Mouse (Mus musculus): ENCODE measurements around the gene Ddx55.
A peak's percentile ranks its signal among the peaks of the same experiment; 100 is the strongest.

Gene Ddx55

GRCm38 (mm10) chr5:124610965-124611364 lies 58.3 kb downstream of the Ddx55 start:
- peak; percentile 22 for DNase-seq (ENCODE audit: low spot score)

- no peak for DNase-seq (ENCODE audit: low spot score)
Measured at GRCm38 (mm10) chr5:124614709-124615108, 62.0 kb downstream of the Ddx55 start.

GRCm38 (mm10) chr5:124618711-124619110 lies 66.0 kb downstream of the Ddx55 start:
- no peak for DNase-seq (ENCODE audit: low spot score)

All from retina, embryonic 14.5 days (tissue).